34 mouse cellular contexts compared by ENCODE assay signal in the genomic region with DNA sequence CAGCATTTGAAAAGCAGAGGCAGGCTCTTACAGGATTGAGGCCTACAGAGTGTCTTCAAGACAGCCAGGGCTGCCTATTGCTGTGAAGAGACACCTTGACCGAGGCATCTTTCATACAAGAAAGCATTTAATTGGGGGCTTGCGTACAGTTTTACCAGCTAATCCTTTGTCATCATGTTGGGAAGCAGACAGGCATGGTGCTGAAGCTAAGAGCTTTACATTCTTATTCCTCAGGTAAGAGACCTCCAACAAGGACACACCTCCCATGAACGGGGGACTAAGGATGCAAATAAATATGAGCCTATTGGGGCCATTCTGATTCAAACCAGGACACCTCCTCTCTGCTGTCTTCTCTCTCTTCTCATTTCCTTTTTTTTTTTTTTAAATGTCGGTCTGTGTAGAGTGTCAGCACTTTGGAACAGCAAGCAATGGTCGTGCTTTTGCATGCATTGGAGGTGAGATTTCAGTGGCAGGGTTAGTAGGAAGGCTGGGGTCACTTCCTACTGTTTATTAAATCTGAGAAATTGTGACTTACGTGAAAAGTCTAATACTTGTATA.
"Had no signal": no experiment of that assay in that cellular context is flagged by ENCODE, and none has a peak within 500 bp of the region (broad histone marks: within the 10 kb centered on the region; RNA-seq: fewer than 3 reads in every experiment).

No protein-coding gene starts in this region.

- H3K9me3 ChIP-seq: heart, embryonic 12.5 days; heart, embryonic 13.5 days; heart, embryonic 15.5 days; hindbrain, embryonic 10.5 days; hindbrain, embryonic 12.5 days; hindbrain, embryonic 13.5 days; hindbrain, embryonic 15.5 days; intestine, embryonic 15.5 days; kidney, embryonic 15.5 days had no signal

- H3K4me1 ChIP-seq: heart, embryonic 12.5 days; heart, embryonic 13.5 days; heart, embryonic 15.5 days; hindbrain, embryonic 10.5 days; hindbrain, embryonic 12.5 days; hindbrain, embryonic 13.5 days; hindbrain, embryonic 15.5 days; intestine, embryonic 15.5 days; kidney, embryonic 15.5 days had no signal

- H3K27ac ChIP-seq: heart, embryonic 13.5 days; heart, embryonic 15.5 days; hindbrain, embryonic 10.5 days; hindbrain, embryonic 12.5 days; hindbrain, embryonic 13.5 days; hindbrain, embryonic 14.5 days; hindbrain, embryonic 15.5 days; hindbrain, postnatal 0 days; intestine, embryonic 15.5 days; kidney, embryonic 15.5 days; kidney, postnatal 0 days; layer of hippocampus, adult 2 months; left cerebral cortex, adult 2 months had no signal

- H3K4me2 ChIP-seq: heart, embryonic 11.5 days; heart, embryonic 12.5 days; heart, embryonic 13.5 days; heart, embryonic 15.5 days; hindbrain, embryonic 12.5 days; hindbrain, embryonic 13.5 days; hindbrain, embryonic 14.5 days; hindbrain, embryonic 15.5 days; intestine, embryonic 15.5 days; kidney, embryonic 15.5 days had no signal

- H3K27me3 ChIP-seq: heart, embryonic 12.5 days; heart, embryonic 13.5 days; heart, embryonic 15.5 days; hindbrain, embryonic 12.5 days; hindbrain, embryonic 13.5 days; hindbrain, embryonic 15.5 days; intestine, embryonic 15.5 days; kidney, embryonic 15.5 days had no signal

- H3K36me3 ChIP-seq: heart, embryonic 12.5 days; heart, embryonic 13.5 days; heart, embryonic 15.5 days; hindbrain, embryonic 10.5 days; hindbrain, embryonic 12.5 days; hindbrain, embryonic 13.5 days; hindbrain, embryonic 15.5 days; intestine, embryonic 15.5 days; kidney, embryonic 15.5 days had no signal

- H3K9ac ChIP-seq: heart, embryonic 12.5 days; heart, embryonic 13.5 days; heart, embryonic 15.5 days; hindbrain, embryonic 12.5 days; hindbrain, embryonic 13.5 days; hindbrain, embryonic 14.5 days; hindbrain, embryonic 15.5 days; intestine, embryonic 15.5 days; kidney, embryonic 15.5 days had no signal

- ATAC-seq: hindbrain, embryonic 16.5 days; hindbrain, postnatal 0 days; inflammation-experienced regulatory T-cells, adult 6 months; intestine, embryonic 15.5 days; intestine, embryonic 16.5 days; intestine, postnatal 0 days had no signal

- DNase-seq: heart, postnatal 10 days; heart, postnatal 14 days; heart, postnatal 4 days; kidney, adult 11 months; kidney, adult 18-20 months; kidney, adult 2 months; kidney, adult 8-10 months; kidney, adult 9 months; kidney, postnatal 10 days; kidney, postnatal 14 days; kidney, postnatal 25 days; kidney, postnatal 36 days; kidney, postnatal 4 days; layer of hippocampus, adult 9-11 months; layer of hippocampus, postnatal 36 days had no signal

- H3K4me3 ChIP-seq: heart, embryonic 12.5 days; heart, embryonic 13.5 days; heart, embryonic 15.5 days; hindbrain, embryonic 10.5 days; hindbrain, embryonic 12.5 days; hindbrain, embryonic 13.5 days; hindbrain, embryonic 15.5 days; intestine, embryonic 15.5 days; kidney, embryonic 15.5 days; layer of hippocampus, adult 2 months; left cerebral cortex, adult 2 months had no signal
